Mouse (Mus musculus) MEL (cell line): Measurements from ENCODE around the gene Arhgap21. TPM values are rescaled to one million over a fixed set of nuclear protein-coding genes. Genes with fewer than 3 reads are reported as not detected.

ENCODE experiments used
- DNase-seq: peaks from one replicate; pipeline ENCODE4 v3.0.0; 2011; ENCODE audit warnings: low read depth, low spot score
- H3K27ac ChIP-seq: 2 replicates; pipeline ENCODE4 v1.5.1; 2012; ENCODE audit warnings: low read depth, mild to moderate bottlenecking, control low read depth, low read length, moderate library complexity; ENCODE audit not compliant: control insufficient read depth
- H3K27me3 ChIP-seq, 2 experiments: fragments of 150-350 bp in 1 of 2; sonication (generic) in 1 of 2; 2 replicates each; pipeline ENCODE4 v1.6.1; 2012; ENCODE audit warnings: low read length in 2 of 2, mild to moderate bottlenecking in 2 of 2, improper control_type of control experiment in 1 of 2, moderate library complexity in 1 of 2; ENCODE audit not compliant: insufficient read depth in 2 of 2, control insufficient read depth in 1 of 2
- H3K36me3 ChIP-seq, 2 experiments: 2 replicates each; pipeline ENCODE4 v1.6.1; 2012 to 2014; ENCODE audit warnings: low read length in 2 of 2, improper control_type of control experiment in 1 of 2, inconsistent platforms in 1 of 2, mild to moderate bottlenecking in 1 of 2; ENCODE audit not compliant: insufficient read depth in 2 of 2, control insufficient read depth in 1 of 2
- H3K4me1 ChIP-seq, 2 experiments: fragments of 150-350 bp in 1 of 2; sonication (generic) in 1 of 2; 2 replicates each; pipeline ENCODE4 v1.6.1; 2012; ENCODE audit warnings: low read length in 2 of 2, improper control_type of control experiment in 1 of 2, mild to moderate bottlenecking in 1 of 2; ENCODE audit not compliant: insufficient read depth in 2 of 2, control insufficient read depth in 1 of 2
- H3K4me3 ChIP-seq, 2 experiments: fragments of 150-350 bp in 1 of 2; sonication (generic) in 1 of 2; 2 replicates each; pipeline ENCODE4 v1.5.1; 2012; ENCODE audit warnings: low read depth in 2 of 2, low read length in 2 of 2, mild to moderate bottlenecking in 2 of 2, moderate library complexity in 2 of 2, control low read depth in 1 of 2, improper control_type of control experiment in 1 of 2; ENCODE audit not compliant: control insufficient read depth in 1 of 2, insufficient read depth in 1 of 2
- H3K79me2 ChIP-seq: 2 replicates; pipeline ENCODE4 v1.6.1; 2012; ENCODE audit warnings: mild to moderate bottlenecking, low read length, moderate library complexity; ENCODE audit not compliant: control insufficient read depth, poor library complexity, insufficient read depth
- H3K9ac ChIP-seq: 2 replicates; pipeline ENCODE4 v1.6.1; 2012; ENCODE audit warnings: low read depth, mild to moderate bottlenecking, control low read depth, low read length, moderate library complexity; ENCODE audit not compliant: control insufficient read depth, poor library complexity, severe bottlenecking
- H3K9me3 ChIP-seq: fragments of 150-350 bp; sonication (generic); replicated peaks from 2 replicates; pipeline ENCODE4 v1.6.1; 2012; ENCODE audit warnings: mild to moderate bottlenecking, low read length, improper control_type of control experiment, moderate library complexity; ENCODE audit not compliant: insufficient read depth
- CTCF ChIP-seq, 3 experiments: IDR thresholded peaks in 2 of 3; conservative IDR thresholded peaks in 1 of 3; 2 replicates each; pipeline ENCODE4 v1.5.1; 2011 to 2012; ENCODE audit warnings: low read length in 3 of 3, low read depth in 2 of 3, mild to moderate bottlenecking in 2 of 3, improper control_type of control experiment in 1 of 3, inconsistent platforms in 1 of 3, mixed read lengths in 1 of 3, moderate library complexity in 1 of 3; ENCODE audit not compliant: control insufficient read depth in 1 of 3, insufficient read depth in 1 of 3, poor library complexity in 1 of 3, severe bottlenecking in 1 of 3
- E2F4 ChIP-seq: IDR thresholded peaks from 2 replicates; pipeline ENCODE4 v1.6.1; 2011; ENCODE audit warnings: low read depth, low read length, improper control_type of control experiment, borderline replicate concordance
- ELF1 ChIP-seq: IDR thresholded peaks from 2 replicates; pipeline ENCODE4 v1.6.1; 2014; ENCODE audit warnings: low read depth, mild to moderate bottlenecking, inconsistent platforms, low read length, improper control_type of control experiment, moderate library complexity
- HCFC1 ChIP-seq: IDR thresholded peaks from 2 replicates; pipeline ENCODE4 v1.6.1; 2012; ENCODE audit warnings: low read depth, mild to moderate bottlenecking, inconsistent platforms, low read length, improper control_type of control experiment, moderate library complexity
- KAT2A ChIP-seq: conservative IDR thresholded peaks from 2 replicates; pipeline ENCODE4 v1.6.1; 2012; ENCODE audit warnings: low read depth, low read length, improper control_type of control experiment, inconsistent platforms
- MAX ChIP-seq: IDR thresholded peaks from 2 replicates; pipeline ENCODE4 v1.6.1; 2011; ENCODE audit warnings: low read length, improper control_type of control experiment
- MAZ ChIP-seq: IDR thresholded peaks from 2 replicates; pipeline ENCODE4 v1.6.1; 2012; ENCODE audit warnings: low read depth, mild to moderate bottlenecking, inconsistent platforms, low read length, improper control_type of control experiment
- MXI1 ChIP-seq: IDR thresholded peaks from 2 replicates; pipeline ENCODE4 v1.6.1; 2011; ENCODE audit warnings: mild to moderate bottlenecking, low read depth, low read length, improper control_type of control experiment
- NRF1 ChIP-seq: IDR thresholded peaks from 2 replicates; pipeline ENCODE4 v1.6.1; 2014; ENCODE audit warnings: low read depth, mild to moderate bottlenecking, inconsistent platforms, low read length, improper control_type of control experiment, moderate library complexity; ENCODE audit not compliant: poor library complexity, insufficient read depth, severe bottlenecking
- POLR2A ChIP-seq, 2 experiments: IDR thresholded peaks; 2 replicates each; pipeline ENCODE4 v1.6.1; 2011 to 2012; ENCODE audit warnings: low read length in 2 of 2, mild to moderate bottlenecking in 2 of 2, control low read depth in 1 of 2, improper control_type of control experiment in 1 of 2, low read depth in 1 of 2, moderate library complexity in 1 of 2; ENCODE audit not compliant: control insufficient read depth in 1 of 2, insufficient read depth in 1 of 2, poor library complexity in 1 of 2
- POLR2AphosphoS5 ChIP-seq: IDR thresholded peaks from 2 replicates; pipeline ENCODE4 v1.6.1; 2012; ENCODE audit warnings: low read depth, borderline replicate concordance, mild to moderate bottlenecking, inconsistent platforms, low read length, moderate library complexity, mixed read lengths
- RCOR1 ChIP-seq: IDR thresholded peaks from 2 replicates; pipeline ENCODE4 v1.6.1; 2012; ENCODE audit warnings: low read depth, mild to moderate bottlenecking, inconsistent platforms, low read length, improper control_type of control experiment
- SMC3 ChIP-seq: IDR thresholded peaks from 2 replicates; pipeline ENCODE4 v1.6.1; 2011; ENCODE audit warnings: low read depth, low read length, improper control_type of control experiment
- TAL1 ChIP-seq: IDR thresholded peaks from 2 replicates; pipeline ENCODE4 v1.6.1; 2012; ENCODE audit warnings: mild to moderate bottlenecking, inconsistent platforms, low read length, moderate library complexity, mixed read lengths
- TCF12 ChIP-seq: IDR thresholded peaks from 2 replicates; pipeline ENCODE4 v1.6.1; 2014; ENCODE audit warnings: low read depth, mild to moderate bottlenecking, inconsistent platforms, low read length, improper control_type of control experiment, moderate library complexity
- UBTF ChIP-seq: IDR thresholded peaks from 2 replicates; pipeline ENCODE4 v1.6.1; 2012; ENCODE audit warnings: low read depth, mild to moderate bottlenecking, inconsistent platforms, low read length, improper control_type of control experiment, moderate library complexity, borderline replicate concordance; ENCODE audit not compliant: insufficient read depth
- USF1 ChIP-seq: IDR thresholded peaks from 2 replicates; pipeline ENCODE4 v1.6.1; 2014; ENCODE audit warnings: low read depth, mild to moderate bottlenecking, inconsistent platforms, low read length, improper control_type of control experiment, moderate library complexity
- polyA plus RNA-seq, 2 experiments: library from polyadenylated mRNA; stranded (reverse) in 1 of 2; unstranded in 1 of 2; fragments of >175 nt in 1 of 2; fragments of >200 nt in 1 of 2; gene quantifications; 2 replicates each; pipeline versions ENCODE4 v1.2.1 to v1.2.4; 2012; ENCODE audit warnings: low replicate concordance in 2 of 2, low read depth in 1 of 2; ENCODE audit not compliant: insufficient read length in 2 of 2, insufficient read depth in 1 of 2, missing spikeins in 1 of 2
- total RNA-seq: library from RNA; depleted of rRNA; stranded (reverse); fragments of 300-350 nt; gene quantifications from 2 replicates; pipeline ENCODE4 v1.2.3, GENCODE M21; 2012

The Arhgap21 gene
- total and polyA plus RNA-seq, 3 experiments = 12.4 to 104 (median 30.6) TPM

DNA sequence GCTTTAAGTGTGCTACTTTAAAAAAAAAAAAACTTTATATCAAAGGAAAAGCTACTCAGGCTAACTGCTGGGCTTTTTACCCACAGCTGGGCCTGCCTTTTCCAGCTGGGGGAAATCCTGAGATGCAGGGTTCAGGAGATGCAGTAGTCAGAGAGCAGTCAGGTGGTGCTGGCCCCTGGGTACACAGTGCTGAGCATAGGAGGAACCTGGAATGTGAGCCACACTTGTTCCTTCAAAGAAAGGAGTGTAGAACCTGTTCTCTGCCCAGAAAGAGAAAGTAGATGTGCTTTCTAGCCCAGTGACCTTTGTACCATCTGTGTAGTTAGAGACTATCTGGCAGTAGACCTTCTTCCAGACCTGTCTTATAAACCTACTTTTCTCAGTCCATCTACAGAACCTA lies 100.6 kb downstream of the Arhgap21 start:
- H3K36me3 ChIP-seq = peaks cover 0 to 1% of the 10 kb centered on the region in 2 experiments; a peak in 1 of 4 replicates

DNA sequence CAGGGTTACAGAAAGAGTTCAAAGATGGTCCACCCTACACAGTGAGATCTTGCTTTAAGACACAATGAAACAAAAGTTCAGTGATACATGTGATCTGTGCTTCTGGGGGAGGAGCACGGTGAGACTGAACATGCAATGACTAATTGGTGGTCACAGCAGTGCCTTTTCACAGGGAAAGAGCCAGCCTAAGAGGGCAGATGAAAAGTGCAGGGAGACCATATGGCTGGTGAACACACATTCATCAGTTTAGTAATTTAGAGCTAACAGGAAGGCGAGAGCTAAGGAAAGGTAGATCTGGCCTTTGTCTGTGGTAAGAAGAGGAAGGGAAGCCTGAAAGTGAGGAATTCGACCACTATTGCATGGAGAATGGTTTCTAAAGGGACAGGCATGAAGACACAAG lies 102.9 kb downstream of the Arhgap21 start:
- Histone ChIP-seq H3K79me2 (no peaks in the 10 kb centered on the region), H3K9ac (no peak overlapping the region), H3K27ac (no peak overlapping the region), H3K4me1 (peaks cover 0 to 3% of the 10 kb centered on the region in 2 experiments; a peak in 1 of 4 replicates), H3K36me3 (peaks cover 0 to 1% of the 10 kb centered on the region in 2 experiments; a peak in 1 of 4 replicates), H3K9me3 (no peaks in the 10 kb centered on the region), H3K4me3 (no peak overlapping the region), H3K27me3 (no peaks in the 10 kb centered on the region)
- no peak for TF ChIP-seq ELF1
- TF ChIP-seq MXI1 = no peak
- TF ChIP-seq UBTF = no peak
- no peak for TF ChIP-seq MAZ
- TF ChIP-seq NRF1 = no peak
- TF ChIP-seq KAT2A = no peak
- no peak for TF ChIP-seq POLR2A (IDR thresholded peaks at IDR 0.05; ENCODE audit: control insufficient read depth in 1 of 2, insufficient read depth in 1 of 2, low read depth in 1 of 2, low read length in 2 of 2, poor library complexity in 1 of 2)
- DNase-seq = no peak

More for the DNA sequence above, 100.6 kb downstream of the Arhgap21 start:
- H3K79me2 ChIP-seq = no peaks in the 10 kb centered on the region
- no peak overlapping the region for H3K27ac ChIP-seq
- no peaks in the 10 kb centered on the region for H3K27me3 ChIP-seq
- TF ChIP-seq TCF12 (no peak), POLR2AphosphoS5 (no peak), UBTF (no peak), CTCF (IDR thresholded peaks at IDR 0.05 in 2 of 3, conservative IDR thresholded peaks at IDR 0.05 in 1 of 3; ENCODE audit: control insufficient read depth in 1 of 3, insufficient read depth in 1 of 3, low read depth in 2 of 3, low read length in 3 of 3, poor library complexity in 1 of 3, severe bottlenecking in 1 of 3) (no peak), NRF1 (no peak), ELF1 (no peak), SMC3 (no peak), HCFC1 (no peak), TAL1 (no peak), E2F4 (no peak), USF1 (no peak), RCOR1 (no peak), MAX (no peak)
- TF ChIP-seq, all 39 proteins: peak for 0
- H3K9ac ChIP-seq = no peak overlapping the region
- no peak for DNase-seq
- H3K4me1 ChIP-seq = peaks cover 0 to 3% of the 10 kb centered on the region in 2 experiments; a peak in 1 of 4 replicates
- H3K9me3 ChIP-seq = no peaks in the 10 kb centered on the region
- no peak overlapping the region for H3K4me3 ChIP-seq
